Mouse (Mus musculus) forebrain, embryonic 16.5 days (tissue): ENCODE results near the gene Zer1. TPM values are rescaled to one million over a fixed set of nuclear protein-coding genes. Genes with fewer than 3 reads are reported as not detected.
"Not testable (repeated sequence)": the region's sequence is repeated elsewhere in the genome, so short reads cannot be mapped to it uniquely, and the experiment has no call there.

Experiments used
- ATAC-seq: fragments of 200-750 bp; cut with Nextera tagmentation; 2 replicates; pipeline ENCODE4 v1.8.0; 2017; ENCODE audit warnings: mild to moderate bottlenecking, moderate library complexity
- H3K27ac ChIP-seq: fragments of 300-500 bp; sonication (generic); 2 replicates; pipeline ENCODE4 v1.5.1; 2014; ENCODE audit warnings: low read length, control low read depth
- H3K27me3 ChIP-seq: fragments of 300-500 bp; sonication (generic); replicated peaks from 2 replicates; pipeline ENCODE4 v1.6.1; 2014; ENCODE audit warnings: low read length; ENCODE audit not compliant: control insufficient read depth, insufficient read depth
- H3K36me3 ChIP-seq: fragments of 300-500 bp; sonication (generic); 2 replicates; pipeline ENCODE4 v1.6.1; 2014; ENCODE audit not compliant: control insufficient read depth, insufficient read depth
- H3K4me1 ChIP-seq: fragments of 300-500 bp; sonication (generic); replicated peaks from 2 replicates; pipeline ENCODE4 v1.6.1; 2014; ENCODE audit warnings: low read length; ENCODE audit not compliant: control insufficient read depth, insufficient read depth
- H3K4me2 ChIP-seq: fragments of 300-500 bp; sonication (generic); 2 replicates; pipeline ENCODE4 v1.6.1; 2014; ENCODE audit warnings: mild to moderate bottlenecking, low read length, control low read depth
- H3K4me3 ChIP-seq: fragments of 300-500 bp; sonication (generic); replicated peaks from 2 replicates; pipeline ENCODE4 v1.5.1; 2014; ENCODE audit warnings: mild to moderate bottlenecking, low read length, control low read depth
- H3K9ac ChIP-seq: fragments of 300-500 bp; sonication (generic); replicated peaks from 2 replicates; pipeline ENCODE4 v1.6.1; 2014; ENCODE audit warnings: low read depth, low read length, control low read depth
- H3K9me3 ChIP-seq: fragments of 300-500 bp; sonication (generic); 2 replicates; pipeline ENCODE4 v1.6.1; 2016; ENCODE audit warnings: low read length; ENCODE audit not compliant: control insufficient read depth
- WGBS: fragments of 180-500 bp; shearing (Covaris S2); extraction: QIAGEN DNeasy Blood & Tissue Kit; methylation state at CpG from one replicate; pipeline ENCODE4 v1.1.7; 2014; 5-methylcytosine and 5-hydroxymethylcytosine counted together
- polyA plus RNA-seq: library from polyadenylated mRNA; unstranded; fragments of >200 nt; fragmentation: Nextera tagmentation; extraction: Ambion mirVana; gene quantifications from 2 replicates; pipeline ENCODE4 v1.2.1, GENCODE M21; 2015

Zer1 gene
- polyA plus RNA-seq, 1 experiment from 2014 or later, result 16.5 TPM

DNA sequence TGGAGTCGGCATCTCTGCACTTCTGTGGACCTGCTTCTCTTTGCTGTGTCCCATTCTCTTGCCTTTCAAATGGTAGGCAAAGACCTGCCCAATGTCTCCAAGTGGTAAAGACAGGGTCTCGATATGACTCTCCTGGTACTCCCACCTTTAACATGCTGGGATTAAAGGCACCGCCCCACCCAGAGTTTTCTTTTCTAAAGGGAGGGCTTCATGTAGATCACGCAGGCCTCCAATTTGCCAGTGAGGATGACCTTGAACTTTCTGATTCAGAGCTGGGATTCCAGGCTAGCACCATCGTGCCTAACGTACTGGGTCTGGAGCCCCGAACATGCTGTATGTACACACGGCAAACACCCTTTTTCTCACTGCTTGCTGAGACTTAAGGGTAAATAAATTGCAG is 61.1 kb downstream of the Zer1 start:
- ATAC-seq, result no peak
- peak overlapping the region; percentile 60 for H3K9ac ChIP-seq
- peaks cover 36% of the 10 kb centered on the region for H3K4me1 ChIP-seq
- peak overlapping the region; percentile 79 for H3K4me2 ChIP-seq
- no peaks in the 10 kb centered on the region for H3K9me3 ChIP-seq
- H3K27ac ChIP-seq, result peak overlapping the region; percentile 62
- peak overlapping the region; percentile 52 for H3K4me3 ChIP-seq
- H3K36me3 ChIP-seq, result peaks cover under 1% of the 10 kb centered on the region; the same call in 1 of the 2 replicates
- WGBS, result 3% methylated on average over 8 of the region's 8 CpGs
- H3K27me3 ChIP-seq, result no peaks in the 10 kb centered on the region

DNA sequence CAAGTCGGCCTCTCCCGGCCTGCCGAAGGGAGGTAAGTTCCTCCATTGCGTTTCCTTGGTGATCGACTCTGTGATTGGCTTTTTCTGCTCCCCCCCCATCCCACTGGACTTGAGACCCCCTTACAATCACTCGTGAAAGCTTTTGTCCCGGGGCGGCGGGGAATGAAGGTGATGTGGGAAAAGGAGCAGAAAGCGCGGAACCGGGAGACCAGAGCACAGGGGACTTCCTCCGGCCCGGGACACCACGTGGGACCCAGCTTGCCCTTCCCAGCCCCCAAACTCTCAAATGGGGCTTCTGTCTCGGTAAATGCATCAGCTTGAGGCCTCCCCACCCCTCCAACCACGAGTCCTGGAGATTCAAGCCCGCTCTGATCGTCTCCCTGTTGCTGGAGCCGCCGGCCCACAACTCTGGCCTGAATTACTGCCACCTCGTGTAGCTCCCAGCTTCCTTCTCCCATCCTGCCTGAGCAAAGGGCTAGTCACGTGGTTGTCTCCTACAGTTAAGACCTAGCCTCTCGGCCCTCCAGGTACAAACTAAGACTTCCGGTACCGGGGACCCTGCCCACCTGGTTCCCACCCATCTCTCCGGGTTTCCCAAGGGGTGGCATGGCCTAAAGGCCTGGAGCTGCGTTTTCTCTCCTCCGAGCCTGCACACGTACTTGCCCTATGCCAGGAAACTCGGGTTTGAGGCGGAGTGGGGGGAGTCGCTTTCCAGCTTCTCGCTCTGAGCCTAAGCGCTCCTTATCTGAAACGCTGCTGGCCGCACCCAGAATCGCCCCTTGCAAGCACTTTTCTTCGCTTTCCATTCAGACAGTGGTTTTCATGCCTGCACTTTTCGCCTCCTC is 61.9 kb downstream of the Zer1 start:
- H3K4me1 ChIP-seq, result peaks cover 31% of the 10 kb centered on the region
- peak overlapping the region; percentile 60 for H3K9ac ChIP-seq
- WGBS, result under 1% methylated on average over 40 of the region's 40 CpGs
- no peak for ATAC-seq
- H3K4me3 ChIP-seq, result peak overlapping the region; percentile 52
- H3K4me2 ChIP-seq, result peak overlapping the region; percentile 79
- H3K36me3 ChIP-seq, result no peaks in the 10 kb centered on the region
- H3K9me3 ChIP-seq, result no peaks in the 10 kb centered on the region
- H3K27me3 ChIP-seq, result no peaks in the 10 kb centered on the region
- H3K27ac ChIP-seq, result peak overlapping the region; percentile 62

DNA sequence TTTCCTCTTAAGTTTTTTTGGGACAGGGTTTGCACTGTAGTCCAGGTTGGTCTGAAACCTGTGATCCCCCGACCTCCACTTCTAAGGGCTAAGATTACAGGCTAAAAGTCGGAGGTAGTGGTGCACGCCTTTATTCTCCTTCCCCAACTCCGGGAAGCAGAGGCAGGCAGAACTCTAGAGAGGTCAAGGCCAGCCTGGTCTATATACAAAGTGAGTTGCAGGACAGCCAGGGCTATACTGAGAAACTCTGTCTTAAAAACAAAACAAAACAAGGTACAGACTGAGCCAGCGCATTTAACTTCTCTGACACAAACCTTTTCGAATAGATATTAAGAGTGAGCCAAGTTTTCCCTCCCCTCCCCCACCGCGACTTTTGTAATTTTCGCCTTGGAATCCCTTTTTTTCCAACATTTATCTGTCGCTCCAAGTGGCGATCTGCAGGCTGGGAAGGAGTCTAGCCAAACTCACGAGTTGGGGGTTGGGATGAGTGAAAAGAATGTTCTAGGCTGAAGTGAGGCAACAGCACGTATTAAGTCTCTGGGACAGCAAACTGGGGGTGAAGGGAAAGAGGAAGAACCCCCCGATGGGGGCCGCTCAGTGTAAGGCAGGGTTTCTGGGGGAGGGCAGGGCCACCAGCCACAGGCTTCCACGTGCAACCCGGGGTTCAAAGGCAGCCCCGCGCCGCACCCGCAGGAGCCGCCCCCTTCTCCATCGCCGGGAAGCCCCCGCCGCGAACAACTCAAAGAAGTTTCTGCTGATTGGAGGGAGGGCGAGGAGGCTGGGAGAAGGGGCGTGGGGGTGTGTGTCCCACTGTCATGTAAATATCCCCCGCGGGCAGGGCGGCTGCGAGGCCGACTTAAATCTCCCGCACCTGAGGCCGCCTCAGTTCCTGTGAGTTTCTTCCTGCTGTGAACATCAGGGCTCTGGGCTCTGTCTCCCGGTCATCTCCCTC is 62.9 kb downstream of the Zer1 start:
- peak overlapping the region; percentile 79 for H3K4me2 ChIP-seq
- H3K9ac ChIP-seq, result peak overlapping the region; percentile 60
- peak overlapping the region; percentile 52 for H3K4me3 ChIP-seq
- H3K27me3 ChIP-seq, result no peaks in the 10 kb centered on the region
- 8% methylated on average over 36 of the region's 37 CpGs for WGBS
- no peaks in the 10 kb centered on the region for H3K36me3 ChIP-seq
- H3K27ac ChIP-seq, result peak overlapping the region; percentile 62
- H3K4me1 ChIP-seq, result peaks cover 31% of the 10 kb centered on the region
- no peak for ATAC-seq
- no peaks in the 10 kb centered on the region for H3K9me3 ChIP-seq

DNA sequence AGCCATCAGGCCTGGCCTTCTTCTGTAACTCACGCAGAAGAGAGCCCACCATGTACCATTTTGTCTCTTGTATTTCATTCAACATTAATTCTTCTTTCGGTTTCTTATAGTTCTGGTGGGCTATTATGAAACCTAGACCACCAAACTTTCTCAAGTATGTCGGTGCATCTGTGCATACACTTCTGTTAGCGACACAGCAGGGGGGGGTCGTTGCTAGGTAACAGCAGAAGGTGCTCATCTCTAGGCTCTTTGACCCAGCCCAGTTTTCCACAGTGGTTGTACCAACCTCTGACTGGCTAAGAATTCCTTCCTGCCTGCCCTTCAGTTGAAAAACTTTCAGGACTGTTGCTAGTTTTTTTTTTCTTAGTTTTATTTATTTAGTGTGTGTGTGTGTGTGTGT is 66.0 kb downstream of the Zer1 start:
- Histone ChIP-seq H3K4me2 (no peak overlapping the region), H3K36me3 (no peaks in the 10 kb centered on the region), H3K4me1 (peaks cover 17% of the 10 kb centered on the region), H3K27ac (no peak overlapping the region), H3K4me3 (no peak overlapping the region), H3K9ac (no peak overlapping the region), H3K9me3 (no peaks in the 10 kb centered on the region), H3K27me3 (no peaks in the 10 kb centered on the region)
- WGBS, result 37% methylated on average over 5 of the region's 5 CpGs
- ATAC-seq, result no peak

DNA sequence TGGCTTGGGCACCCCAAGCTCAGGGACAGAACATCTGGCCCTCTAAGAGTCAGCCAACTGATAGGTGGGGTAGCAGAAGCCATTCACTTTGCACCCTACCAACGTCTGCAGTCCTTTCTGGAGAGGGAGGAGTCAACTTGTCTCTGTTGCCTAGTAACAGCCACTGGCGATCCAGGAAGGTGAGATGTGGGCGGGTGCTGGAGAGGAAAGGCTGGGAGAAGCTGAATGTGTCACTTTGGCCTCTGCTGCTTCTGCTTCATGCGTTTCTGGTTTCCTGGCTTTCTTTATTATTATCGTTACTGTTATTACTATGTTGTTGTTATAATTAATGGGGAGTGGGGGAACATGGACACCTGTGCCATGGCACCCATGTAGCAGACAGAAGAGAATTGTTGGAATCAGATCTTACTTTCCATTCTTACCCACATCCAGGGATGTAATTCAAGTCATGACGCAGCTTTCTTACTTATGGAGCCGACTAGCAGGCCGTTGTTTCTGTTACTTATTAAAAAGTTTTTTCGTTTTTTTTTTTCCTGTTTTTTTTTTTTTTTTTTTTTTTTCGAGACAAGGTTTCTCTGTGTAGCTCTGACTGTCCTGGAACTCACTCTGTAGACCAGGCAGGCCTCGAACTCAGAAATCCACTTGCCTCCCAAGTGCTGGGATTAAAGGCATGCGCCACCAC is 67.0 kb downstream of the Zer1 start, which contains the start of gene Set:
TSS of gene Set (plus strand) at position 156 of the 682 bp plus-strand sequence.
- WGBS, result 51% methylated on average over 11 of the region's 12 CpGs
- no peaks in the 10 kb centered on the region for H3K27me3 ChIP-seq
- peaks cover 8% of the 10 kb centered on the region for H3K4me1 ChIP-seq
- H3K4me2 ChIP-seq, result no peak within 1 kb of the TSS
- H3K4me3 ChIP-seq, result no peak within 1 kb of the TSS
- H3K27ac ChIP-seq, result no peak within 1 kb of the TSS
- no peak within 1 kb of the TSS for H3K9ac ChIP-seq
- ATAC-seq, result no peak
- no peaks in the 10 kb centered on the region for H3K9me3 ChIP-seq
- no peaks in the 10 kb centered on the region for H3K36me3 ChIP-seq

DNA sequence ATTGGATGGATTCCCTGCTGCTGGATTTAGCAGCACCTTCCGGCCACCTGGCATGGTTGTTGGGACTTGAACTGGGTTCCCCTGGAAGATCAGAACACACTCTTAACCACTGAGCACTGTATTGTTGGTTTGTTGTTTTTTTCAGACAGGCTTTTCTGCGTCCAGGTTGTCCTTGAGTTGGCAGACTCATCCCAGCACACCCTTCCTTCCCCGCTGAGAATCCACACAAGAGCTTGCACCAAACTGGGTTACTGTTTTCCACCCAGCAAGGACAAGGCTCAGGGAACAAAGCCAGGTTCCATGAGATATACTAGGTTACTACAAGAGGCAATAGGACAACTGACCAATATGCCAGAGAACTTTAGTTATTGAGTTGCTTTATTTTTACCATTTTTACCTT is 67.6 kb downstream of the Zer1 start:
- Histone ChIP-seq H3K27ac (no peak overlapping the region), H3K27me3 (no peaks in the 10 kb centered on the region), H3K36me3 (no peaks in the 10 kb centered on the region), H3K4me1 (peaks cover 7% of the 10 kb centered on the region), H3K9ac (no peak overlapping the region), H3K9me3 (no peaks in the 10 kb centered on the region), H3K4me3 (no peak overlapping the region), H3K4me2 (no peak overlapping the region)
- WGBS, result 87% methylated on average over 3 of the region's 3 CpGs
- no peak for ATAC-seq

DNA sequence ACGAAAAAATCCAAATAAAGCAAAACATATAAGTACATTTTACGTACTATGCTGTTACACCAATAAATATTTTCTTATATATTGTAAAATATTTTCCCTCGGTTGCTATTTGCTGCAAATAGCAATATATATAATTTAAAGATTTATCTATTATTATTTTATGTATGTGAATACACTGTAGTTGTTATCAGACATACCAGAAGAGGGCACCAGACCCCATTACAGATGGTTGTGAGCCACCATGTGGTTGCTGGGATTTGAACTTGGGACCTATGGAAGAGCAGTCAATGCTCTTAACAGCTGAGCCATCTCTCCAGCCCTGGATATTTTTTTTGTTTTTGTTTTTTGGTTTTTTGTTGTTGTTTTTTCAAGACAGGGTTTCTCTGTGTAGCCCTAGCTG is 69.1 kb downstream of the Zer1 start:
- ATAC-seq, result not testable (repeated sequence)

DNA sequence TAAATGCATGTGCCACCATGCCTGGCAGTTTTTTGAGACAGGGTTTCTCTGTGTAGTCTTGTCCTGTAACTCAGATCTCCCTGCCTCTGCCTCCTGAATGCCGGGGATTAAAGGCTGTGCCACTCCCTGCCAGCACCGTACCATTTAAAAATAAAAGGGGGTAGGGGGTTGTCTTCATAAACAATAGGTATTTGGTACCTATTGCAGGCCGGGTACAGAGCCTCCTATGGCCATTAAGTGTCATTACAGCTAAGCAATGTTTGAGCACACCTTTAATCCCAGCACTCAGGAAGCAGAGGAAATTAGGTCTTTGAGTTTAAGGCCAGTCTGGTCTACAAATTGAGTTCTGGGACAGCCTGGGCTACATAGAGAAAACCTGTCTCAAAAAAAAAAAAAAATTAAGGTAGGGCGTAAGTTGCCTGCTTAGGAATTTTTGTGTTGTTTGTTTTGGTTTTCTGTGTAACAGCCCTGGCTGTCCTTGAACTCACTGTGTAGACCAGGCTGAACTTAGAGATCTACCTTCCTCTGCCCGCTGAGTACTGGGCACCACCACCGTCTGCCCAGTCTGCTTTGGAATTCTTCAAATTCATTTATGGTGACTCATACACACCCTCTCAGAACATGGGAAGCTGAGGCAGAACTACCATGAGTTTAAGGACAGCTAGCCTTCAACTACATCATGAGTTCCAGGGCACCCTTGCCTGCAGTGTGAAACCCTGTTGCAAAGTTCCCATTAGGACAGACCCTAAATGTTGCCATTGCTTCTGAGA is 72.2 kb downstream of the Zer1 start:
- no peaks in the 10 kb centered on the region for H3K36me3 ChIP-seq
- no peaks in the 10 kb centered on the region for H3K27me3 ChIP-seq
- peaks cover 9% of the 10 kb centered on the region for H3K4me1 ChIP-seq
- H3K27ac ChIP-seq, result no peak overlapping the region
- WGBS, result 46% methylated on average over 6 of the region's 6 CpGs
- no peak overlapping the region for H3K4me2 ChIP-seq
- H3K9ac ChIP-seq, result no peak overlapping the region
- H3K9me3 ChIP-seq, result no peaks in the 10 kb centered on the region
- H3K4me3 ChIP-seq, result no peak overlapping the region
- ATAC-seq, result no peak

More for the DNA sequence above, 69.1 kb downstream of the Zer1 start:
- H3K4me3 ChIP-seq, H3K9me3 ChIP-seq, H3K9ac ChIP-seq, H3K27me3 ChIP-seq, H3K27ac ChIP-seq, H3K4me2 ChIP-seq, H3K36me3 ChIP-seq, H3K4me1 ChIP-seq: not testable (repeated sequence)
- WGBS, result 93% methylated on average over 3 of the region's 3 CpGs
